Mouse (Mus musculus) kidney, adult 2 months (tissue): ENCODE results near the gene Rab30. TPM values are rescaled to one million over a fixed set of nuclear protein-coding genes. Genes with fewer than 3 reads are reported as not detected.

Source experiments
- DNase-seq: peaks from one replicate; pipeline ENCODE4 v3.0.0; 2021
- H3K27ac ChIP-seq: fragments of 200-500 bp; 2 replicates; pipeline ENCODE4 v1.5.1; 2012; ENCODE audit warnings: low read depth, low read length, control low read depth, inconsistent platforms; ENCODE audit not compliant: insufficient read depth
- H3K27me3 ChIP-seq: fragments of 200-500 bp; replicated peaks from 2 replicates; pipeline ENCODE4 v1.6.1; 2012; ENCODE audit warnings: mild to moderate bottlenecking, moderate library complexity, low read length, inconsistent platforms; ENCODE audit not compliant: control insufficient read depth, insufficient read depth
- H3K36me3 ChIP-seq: fragments of 200-500 bp; 2 replicates; pipeline ENCODE4 v1.6.1; 2012; ENCODE audit warnings: mild to moderate bottlenecking, moderate library complexity, low read length, inconsistent platforms; ENCODE audit not compliant: control insufficient read depth, insufficient read depth
- H3K4me1 ChIP-seq: fragments of 200-500 bp; 2 replicates; pipeline ENCODE4 v1.6.1; 2011; ENCODE audit warnings: low read length; ENCODE audit not compliant: control insufficient read depth, insufficient read depth
- H3K4me3 ChIP-seq: fragments of 200-500 bp; 2 replicates; pipeline ENCODE4 v1.5.1; 2011; ENCODE audit warnings: mild to moderate bottlenecking, low read depth, low read length, control low read depth; ENCODE audit not compliant: insufficient read depth
- CTCF ChIP-seq: fragments of 200-500 bp; conservative IDR thresholded peaks from 2 replicates; pipeline ENCODE4 v1.5.1; 2011; ENCODE audit warnings: low read depth, mild to moderate bottlenecking, control low read depth, low read length, moderate library complexity, mixed read lengths; ENCODE audit not compliant: insufficient read depth, insufficient read length
- POLR2A ChIP-seq: fragments of 200-500 bp; IDR thresholded peaks from one replicate; pipeline ENCODE4 v1.6.1; 2011; ENCODE audit warnings: low read depth, low read length, control low read depth
- WGBS: fragments of 180-500 bp; shearing (Covaris S2); methylation state at CpG from one replicate; pipeline ENCODE4 v1.1.7; 2018; 5-methylcytosine and 5-hydroxymethylcytosine counted together
- polyA plus RNA-seq: library from polyadenylated mRNA; depleted of rRNA; stranded (reverse); fragments of >200 nt; gene quantifications from 2 replicates; pipeline ENCODE4 v1.2.3, GENCODE M21; 2012

The Rab30 gene
- polyA plus RNA-seq, 1 experiment: 1.3 TPM

DNA sequence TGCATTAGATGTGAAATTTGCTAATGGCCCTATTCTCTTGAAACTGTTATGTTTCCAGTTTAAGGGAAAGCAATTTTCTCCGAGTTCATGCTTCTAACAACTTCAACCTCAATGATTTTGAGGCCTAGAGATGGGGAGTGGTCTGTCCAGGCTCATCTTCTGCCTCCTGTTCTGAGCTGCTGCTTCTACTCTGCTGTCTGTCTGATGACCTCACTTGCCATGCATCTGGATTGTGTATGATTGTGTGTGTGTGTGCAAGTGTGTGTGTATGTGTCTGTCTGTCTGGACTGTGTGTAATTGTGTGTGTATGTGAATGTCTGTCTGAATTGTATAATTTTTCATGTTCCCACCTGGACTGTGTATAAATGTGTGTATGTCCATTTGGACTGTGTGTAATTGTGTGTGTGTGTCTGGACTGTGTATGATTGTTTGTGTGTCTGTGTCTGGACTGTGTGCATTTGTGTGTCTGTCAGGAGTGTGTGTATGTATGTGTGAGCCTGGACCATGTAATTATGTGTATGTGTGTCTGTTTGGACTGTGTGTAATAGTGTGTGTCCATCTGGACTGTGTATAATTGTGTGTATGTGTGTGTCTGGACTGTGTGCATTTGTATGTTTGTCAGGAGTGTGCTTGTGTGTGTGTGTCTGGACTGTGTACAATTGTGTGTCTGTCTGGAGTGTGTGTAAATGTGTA, 81.2 kb downstream of the Rab30 start:
- no peak for DNase-seq
- H3K27me3 ChIP-seq: no peaks in the 10 kb centered on the region
- TF ChIP-seq CTCF (no peak), POLR2A (no peak)
- 69% methylated on average over 1 of the region's 1 CpGs for WGBS
- no peak overlapping the region for H3K4me3 ChIP-seq
- H3K27ac ChIP-seq: no peak overlapping the region
- H3K36me3 ChIP-seq: no peaks in the 10 kb centered on the region
- no peaks in the 10 kb centered on the region; the same call in 1 of the 2 replicates for H3K4me1 ChIP-seq

DNA sequence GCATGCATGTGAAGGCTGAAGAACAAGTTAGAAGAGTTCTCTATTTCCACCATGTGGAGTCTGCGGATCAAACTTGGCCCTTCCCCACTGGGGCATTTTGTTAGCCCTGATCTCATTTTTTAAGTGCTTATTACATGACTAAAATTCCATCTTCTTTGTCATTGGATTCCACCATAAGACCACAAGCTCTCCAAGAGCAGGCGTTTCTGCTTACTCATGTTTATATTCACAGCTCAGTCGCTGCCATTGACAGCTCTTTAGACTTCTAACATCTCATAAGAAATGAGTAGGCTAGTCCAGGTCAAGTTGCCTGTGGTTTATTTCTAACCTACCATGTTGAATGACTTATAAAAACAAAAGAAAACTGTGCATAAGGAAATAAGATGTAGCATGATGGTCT, 84.8 kb downstream of the Rab30 start:
- no peaks in the 10 kb centered on the region for H3K4me1 ChIP-seq
- 85% methylated on average over 3 of the region's 3 CpGs for WGBS
- no peak for TF ChIP-seq POLR2A
- TF ChIP-seq CTCF: no peak
- H3K27ac ChIP-seq: no peak overlapping the region
- no peaks in the 10 kb centered on the region for H3K36me3 ChIP-seq
- H3K27me3 ChIP-seq: no peaks in the 10 kb centered on the region
- DNase-seq: no peak
- H3K4me3 ChIP-seq: no peak overlapping the region

DNA sequence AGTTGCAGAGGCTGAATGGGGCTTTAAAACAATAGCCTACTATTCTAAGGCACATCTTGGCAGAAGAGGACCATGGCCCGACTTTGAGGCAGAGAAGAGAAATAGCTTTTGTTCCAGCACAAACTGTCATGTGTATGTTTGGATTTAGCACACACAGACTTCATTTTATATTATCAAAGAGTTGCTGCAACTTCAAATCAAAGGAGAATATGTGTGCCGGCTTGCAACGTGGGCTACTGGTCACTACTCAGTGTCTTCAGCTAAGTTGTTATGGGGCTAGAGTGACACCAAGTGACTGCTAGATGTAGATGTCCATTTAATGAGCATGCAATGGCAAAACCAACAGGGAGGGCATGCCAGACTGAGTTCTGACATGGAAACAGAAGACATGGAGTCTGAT, 86.6 kb downstream of the Rab30 start:
- peak; percentile 35 for DNase-seq
- Histone ChIP-seq H3K27me3 (no peaks in the 10 kb centered on the region), H3K36me3 (no peaks in the 10 kb centered on the region), H3K4me3 (no peak overlapping the region), H3K27ac (no peak overlapping the region), H3K4me1 (no peaks in the 10 kb centered on the region)
- TF ChIP-seq POLR2A (no peak), CTCF (peak; percentile 58)
- 37% methylated on average over 3 of the region's 3 CpGs for WGBS

DNA sequence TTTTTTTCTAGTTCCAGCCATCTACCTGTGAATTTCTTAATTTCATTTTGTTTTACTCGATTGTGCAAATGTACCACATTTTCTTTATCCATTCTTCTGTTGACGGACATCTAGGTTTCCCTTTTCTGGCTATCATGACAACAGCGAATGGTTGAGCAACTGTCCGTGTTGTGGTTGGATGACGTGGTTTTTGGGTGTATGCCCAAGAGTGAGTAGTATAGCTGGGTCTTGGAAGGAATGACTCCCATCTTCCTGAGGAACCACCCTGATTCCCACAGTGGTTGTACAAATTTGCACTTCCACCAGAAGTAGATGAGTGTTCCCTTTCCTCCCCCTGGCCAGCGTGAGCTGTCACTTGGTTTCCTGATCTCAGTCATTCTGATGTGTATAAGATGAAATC, 91.0 kb downstream of the Rab30 start:
- DNase-seq: no peak
- H3K4me1 ChIP-seq: no peaks in the 10 kb centered on the region
- H3K4me3 ChIP-seq: no peak overlapping the region
- TF ChIP-seq POLR2A (no peak), CTCF (no peak)
- no peaks in the 10 kb centered on the region for H3K27me3 ChIP-seq
- no peaks in the 10 kb centered on the region for H3K36me3 ChIP-seq
- 87% methylated on average over 6 of the region's 6 CpGs for WGBS
- H3K27ac ChIP-seq: no peak overlapping the region

DNA sequence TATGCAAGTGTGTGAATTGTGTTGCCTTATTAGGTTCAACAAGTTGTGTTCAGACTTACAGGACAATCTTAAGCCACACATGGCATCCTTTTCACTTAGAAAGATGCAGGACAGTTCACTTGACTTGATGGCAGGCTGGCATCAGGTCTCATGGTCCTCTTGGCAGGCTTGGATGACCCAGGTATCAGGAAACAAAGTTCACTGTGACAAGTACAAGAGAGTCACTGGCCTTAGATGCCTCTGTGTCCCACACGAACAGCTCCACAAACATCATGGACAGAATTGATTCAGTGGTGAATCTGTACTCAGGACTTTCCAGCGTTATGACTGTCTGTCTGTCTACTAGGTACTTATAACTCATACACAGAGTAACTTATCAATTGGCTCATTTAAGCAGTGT, 93.0 kb downstream of the Rab30 start:
- Histone ChIP-seq H3K36me3 (no peaks in the 10 kb centered on the region), H3K4me1 (no peaks in the 10 kb centered on the region), H3K27ac (no peak overlapping the region), H3K4me3 (no peak overlapping the region), H3K27me3 (no peaks in the 10 kb centered on the region)
- no peak for DNase-seq
- WGBS: 88% methylated on average over 2 of the region's 2 CpGs
- no peak for TF ChIP-seq POLR2A
- no peak for TF ChIP-seq CTCF

DNA sequence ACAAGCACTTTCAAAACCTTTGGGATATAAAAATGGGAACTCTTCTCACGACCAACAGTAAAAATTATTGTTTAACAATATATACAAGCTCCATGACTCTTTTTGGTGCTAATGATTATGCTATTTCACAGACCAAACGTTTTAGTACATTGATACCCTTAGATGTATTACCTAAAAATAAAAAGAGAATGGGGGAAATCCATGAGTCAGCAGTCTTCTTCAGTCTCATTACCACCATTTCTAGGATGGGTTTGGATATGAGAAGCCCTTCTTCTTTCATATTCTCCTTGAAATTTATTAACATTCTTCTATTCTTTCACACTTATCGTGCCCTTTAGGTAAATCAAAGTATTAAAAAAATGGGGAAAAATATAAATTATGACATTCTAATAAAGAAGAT, 95.0 kb downstream of the Rab30 start:
- Histone ChIP-seq H3K4me3 (no peak overlapping the region), H3K4me1 (no peaks in the 10 kb centered on the region), H3K27ac (no peak overlapping the region), H3K27me3 (no peaks in the 10 kb centered on the region), H3K36me3 (no peaks in the 10 kb centered on the region)
- TF ChIP-seq CTCF (no peak), POLR2A (no peak)
- WGBS: 85% methylated on average over 3 of the region's 3 CpGs
- DNase-seq: no peak

DNA sequence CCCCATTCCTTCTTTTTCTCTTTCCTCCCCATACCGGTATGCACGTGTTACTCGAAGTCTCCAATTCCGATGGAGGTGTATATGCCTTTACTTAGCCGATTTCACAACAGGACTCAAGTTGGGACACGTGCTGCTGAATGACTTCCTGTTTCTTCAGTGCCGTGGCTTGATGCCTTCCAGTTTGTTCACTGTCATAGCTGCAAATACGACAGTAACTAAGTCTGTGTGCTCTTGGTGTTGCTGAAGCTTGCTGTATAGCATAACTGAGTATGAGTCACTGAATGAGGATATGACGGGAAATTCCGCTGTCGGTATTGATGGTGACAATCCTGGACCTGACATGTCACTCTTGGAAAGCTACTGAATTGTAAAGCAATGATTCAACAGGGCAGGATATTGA, 95.8 kb downstream of the Rab30 start:
- Histone ChIP-seq H3K4me3 (no peak overlapping the region), H3K27me3 (no peaks in the 10 kb centered on the region), H3K36me3 (no peaks in the 10 kb centered on the region), H3K4me1 (no peaks in the 10 kb centered on the region), H3K27ac (no peak overlapping the region)
- WGBS: 73% methylated on average over 11 of the region's 11 CpGs
- no peak for DNase-seq
- no peak for TF ChIP-seq CTCF
- TF ChIP-seq POLR2A: no peak
